Mouse (Mus musculus) myocyte (in vitro differentiated cells): ENCODE measurements at regions not wholly inside any gene's neighbourhood (a gene's known extent, or its start where the extent isn't known, plus 50 kb on each side); places are given as distances from the start of the nearest gene placed in this dataset.

Experiments used
- H3K27me3 ChIP-seq: one replicate; pipeline ENCODE4 v1.6.1; 2011; ENCODE audit not compliant: control insufficient read depth, insufficient read depth, insufficient read length
- H3K36me3 ChIP-seq: one replicate; pipeline ENCODE4 v1.6.1; 2011; ENCODE audit not compliant: control insufficient read depth, insufficient read depth
- H3K4me2 ChIP-seq: one replicate; pipeline ENCODE4 v1.6.1; 2011; ENCODE audit warnings: low read depth, control low read depth
- H3K4me3 ChIP-seq: one replicate; pipeline ENCODE4 v1.5.1; 2011; ENCODE audit warnings: mild to moderate bottlenecking, control low read depth, moderate library complexity
- H3K79me2 ChIP-seq: one replicate; pipeline ENCODE4 v1.6.1; 2011; ENCODE audit not compliant: control insufficient read depth, insufficient read depth
- H3ac ChIP-seq: one replicate; pipeline ENCODE4 v1.6.1; 2011; ENCODE audit not compliant: control insufficient read depth, insufficient read length
- CEBPB ChIP-seq: IDR thresholded peaks from 2 replicates; pipeline ENCODE4 v1.6.1; 2011; ENCODE audit warnings: mild to moderate bottlenecking, moderate library complexity; ENCODE audit not compliant: poor library complexity, insufficient read depth, severe bottlenecking
- E2F4 ChIP-seq: IDR thresholded peaks from one replicate; pipeline ENCODE4 v1.6.1; 2011; ENCODE audit warnings: mild to moderate bottlenecking, control low read depth, moderate library complexity; ENCODE audit not compliant: insufficient read depth
- MAX ChIP-seq: IDR thresholded peaks from one replicate; pipeline ENCODE4 v1.6.1; 2011; ENCODE audit warnings: low read depth, mild to moderate bottlenecking, control low read depth
- MYOD1 ChIP-seq, 3 experiments: IDR thresholded peaks; one replicate each; pipeline ENCODE4 v1.6.1; 2011; ENCODE audit warnings: control low read depth in 2 of 3, low read depth in 2 of 3, mild to moderate bottlenecking in 2 of 3, moderate library complexity in 1 of 3; ENCODE audit not compliant: insufficient read length in 2 of 3, control insufficient read depth in 1 of 3
- MYOG ChIP-seq, 3 experiments: IDR thresholded peaks; one replicate each; pipeline ENCODE4 v1.6.1; 2011; ENCODE audit warnings: control low read depth in 2 of 3, low read depth in 2 of 3, mild to moderate bottlenecking in 2 of 3; ENCODE audit not compliant: insufficient read length in 2 of 3, control insufficient read depth in 1 of 3, insufficient read depth in 1 of 3
- POLR2A ChIP-seq: IDR thresholded peaks from one replicate; pipeline ENCODE4 v1.6.1; 2011; ENCODE audit warnings: low read depth, mild to moderate bottlenecking, control low read depth, moderate library complexity; ENCODE audit not compliant: insufficient read length
- POLR2AphosphoS2 ChIP-seq: IDR thresholded peaks from one replicate; pipeline ENCODE4 v1.6.1; 2011; ENCODE audit warnings: low read depth, control low read depth; ENCODE audit not compliant: insufficient read length
- REST ChIP-seq: IDR thresholded peaks from one replicate; pipeline ENCODE4 v1.6.1; 2011; ENCODE audit warnings: mild to moderate bottlenecking, control low read depth, moderate library complexity; ENCODE audit not compliant: insufficient read depth, insufficient read length
- SRF ChIP-seq: IDR thresholded peaks from one replicate; pipeline ENCODE4 v1.6.1; 2011; ENCODE audit warnings: low read depth; ENCODE audit not compliant: control insufficient read depth, insufficient read length
- TCF12 ChIP-seq: IDR thresholded peaks from one replicate; pipeline ENCODE4 v1.6.1; 2011; ENCODE audit warnings: mild to moderate bottlenecking, control low read depth; ENCODE audit not compliant: poor library complexity, insufficient read depth, severe bottlenecking
- TCF3 ChIP-seq: IDR thresholded peaks from one replicate; pipeline ENCODE4 v1.6.1; 2011; ENCODE audit warnings: low read depth, control low read depth; ENCODE audit not compliant: insufficient read length
- USF1 ChIP-seq: IDR thresholded peaks from one replicate; pipeline ENCODE4 v1.6.1; 2011; ENCODE audit warnings: low read depth, mild to moderate bottlenecking, control low read depth, moderate library complexity

GRCm38 (mm10) chr2:117027071-117027470 is 94.1 kb upstream of the Spred1 start:
- no peak overlapping the region for H3K4me3 ChIP-seq
- no peak overlapping the region for H3K4me2 ChIP-seq
- no peaks in the 10 kb centered on the region for H3K79me2 ChIP-seq
- TF ChIP-seq TCF12 (no peak), POLR2A (no peak), TCF3 (no peak), REST (no peak), MYOD1 (IDR thresholded peaks at IDR 0.05; ENCODE audit: control insufficient read depth in 1 of 3, insufficient read length in 2 of 3, low read depth in 2 of 3) (no peak), E2F4 (no peak), MAX (no peak), POLR2AphosphoS2 (no peak), SRF (no peak), CEBPB (no peak), MYOG (IDR thresholded peaks at IDR 0.05; ENCODE audit: control insufficient read depth in 1 of 3, insufficient read depth in 1 of 3, insufficient read length in 2 of 3, low read depth in 2 of 3) (no peak), USF1 (no peak)
- H3K36me3 ChIP-seq: no peaks in the 10 kb centered on the region
- H3ac ChIP-seq: no peak overlapping the region
- no peaks in the 10 kb centered on the region for H3K27me3 ChIP-seq

- no peaks in the 10 kb centered on the region for H3K79me2 ChIP-seq
- H3K27me3 ChIP-seq: no peaks in the 10 kb centered on the region
- no peak overlapping the region for H3ac ChIP-seq
- H3K4me2 ChIP-seq: no peak overlapping the region
- H3K36me3 ChIP-seq: no peaks in the 10 kb centered on the region
- no peak overlapping the region for H3K4me3 ChIP-seq
- TF ChIP-seq TCF3: no peak
- TF ChIP-seq POLR2A: no peak
- no peak for TF ChIP-seq POLR2AphosphoS2
- TF ChIP-seq SRF: no peak
- no peak for TF ChIP-seq MAX
- TF ChIP-seq MYOG (IDR thresholded peaks at IDR 0.05; ENCODE audit: control insufficient read depth in 1 of 3, insufficient read depth in 1 of 3, insufficient read length in 2 of 3, low read depth in 2 of 3): no peak
- no peak for TF ChIP-seq TCF12
- TF ChIP-seq REST: no peak
- TF ChIP-seq MYOD1 (IDR thresholded peaks at IDR 0.05; ENCODE audit: control insufficient read depth in 1 of 3, insufficient read length in 2 of 3, low read depth in 2 of 3): no peak
- TF ChIP-seq USF1: no peak
- no peak for TF ChIP-seq E2F4
- no peak for TF ChIP-seq CEBPB
Observed at GRCm38 (mm10) chr2:117028771-117029170, 92.4 kb upstream of the Spred1 start.

GRCm38 (mm10) chr2:117036197-117036872 is 84.8 kb upstream of the Spred1 start:
- H3K27me3 ChIP-seq: no peaks in the 10 kb centered on the region
- H3K36me3 ChIP-seq: no peaks in the 10 kb centered on the region
- no peak overlapping the region for H3ac ChIP-seq
- H3K4me2 ChIP-seq: no peak overlapping the region
- H3K4me3 ChIP-seq: no peak overlapping the region
- TF ChIP-seq MYOG (IDR thresholded peaks at IDR 0.05; ENCODE audit: control insufficient read depth in 1 of 3, insufficient read depth in 1 of 3, insufficient read length in 2 of 3, low read depth in 2 of 3) (no peak), CEBPB (no peak), MYOD1 (IDR thresholded peaks at IDR 0.05; ENCODE audit: control insufficient read depth in 1 of 3, insufficient read length in 2 of 3, low read depth in 2 of 3) (no peak), MAX (no peak), POLR2A (no peak), SRF (no peak), REST (no peak), TCF3 (no peak), TCF12 (no peak), USF1 (no peak), E2F4 (no peak), POLR2AphosphoS2 (no peak)
- no peaks in the 10 kb centered on the region for H3K79me2 ChIP-seq

DNA sequence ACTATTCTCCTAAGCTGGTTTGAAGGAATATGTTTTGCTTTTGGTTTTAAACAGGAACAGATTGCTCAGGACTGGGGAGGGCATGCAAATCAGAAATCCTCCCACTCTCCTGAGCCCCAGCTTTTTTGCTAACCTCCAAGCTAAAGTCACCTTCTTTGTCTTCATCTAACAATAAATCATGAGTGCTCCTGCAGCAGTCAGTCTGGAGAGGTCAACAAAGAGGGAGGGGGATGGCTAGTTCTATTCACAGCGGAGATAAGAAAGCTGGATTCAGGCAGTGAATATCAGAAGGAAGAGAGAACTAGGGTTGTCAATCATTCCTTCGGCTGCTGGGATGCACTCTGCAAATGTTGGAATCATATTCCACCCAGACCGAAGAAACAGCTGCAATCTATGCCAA is 81.0 kb upstream of the Spred1 start:
- H3K36me3 ChIP-seq: no peaks in the 10 kb centered on the region
- no peak overlapping the region for H3K4me3 ChIP-seq
- H3K4me2 ChIP-seq: no peak overlapping the region
- H3ac ChIP-seq: no peak overlapping the region
- no peaks in the 10 kb centered on the region for H3K79me2 ChIP-seq
- H3K27me3 ChIP-seq: no peaks in the 10 kb centered on the region
- TF ChIP-seq E2F4 (no peak), POLR2A (no peak), TCF3 (no peak), TCF12 (no peak), SRF (no peak), USF1 (no peak), MYOG (IDR thresholded peaks at IDR 0.05; ENCODE audit: control insufficient read depth in 1 of 3, insufficient read depth in 1 of 3, insufficient read length in 2 of 3, low read depth in 2 of 3) (no peak), MAX (no peak), CEBPB (no peak), POLR2AphosphoS2 (no peak), REST (no peak), MYOD1 (IDR thresholded peaks at IDR 0.05; ENCODE audit: control insufficient read depth in 1 of 3, insufficient read length in 2 of 3, low read depth in 2 of 3) (no peak)
